Mouse (Mus musculus) cerebellum, adult 18-20 months (tissue): ENCODE measurements around the gene Gimap7.

Source experiments
- DNase-seq, 2 experiments: peaks; one replicate each; pipeline ENCODE4 v3.0.0; 2021

The Gimap7 gene

DNA sequence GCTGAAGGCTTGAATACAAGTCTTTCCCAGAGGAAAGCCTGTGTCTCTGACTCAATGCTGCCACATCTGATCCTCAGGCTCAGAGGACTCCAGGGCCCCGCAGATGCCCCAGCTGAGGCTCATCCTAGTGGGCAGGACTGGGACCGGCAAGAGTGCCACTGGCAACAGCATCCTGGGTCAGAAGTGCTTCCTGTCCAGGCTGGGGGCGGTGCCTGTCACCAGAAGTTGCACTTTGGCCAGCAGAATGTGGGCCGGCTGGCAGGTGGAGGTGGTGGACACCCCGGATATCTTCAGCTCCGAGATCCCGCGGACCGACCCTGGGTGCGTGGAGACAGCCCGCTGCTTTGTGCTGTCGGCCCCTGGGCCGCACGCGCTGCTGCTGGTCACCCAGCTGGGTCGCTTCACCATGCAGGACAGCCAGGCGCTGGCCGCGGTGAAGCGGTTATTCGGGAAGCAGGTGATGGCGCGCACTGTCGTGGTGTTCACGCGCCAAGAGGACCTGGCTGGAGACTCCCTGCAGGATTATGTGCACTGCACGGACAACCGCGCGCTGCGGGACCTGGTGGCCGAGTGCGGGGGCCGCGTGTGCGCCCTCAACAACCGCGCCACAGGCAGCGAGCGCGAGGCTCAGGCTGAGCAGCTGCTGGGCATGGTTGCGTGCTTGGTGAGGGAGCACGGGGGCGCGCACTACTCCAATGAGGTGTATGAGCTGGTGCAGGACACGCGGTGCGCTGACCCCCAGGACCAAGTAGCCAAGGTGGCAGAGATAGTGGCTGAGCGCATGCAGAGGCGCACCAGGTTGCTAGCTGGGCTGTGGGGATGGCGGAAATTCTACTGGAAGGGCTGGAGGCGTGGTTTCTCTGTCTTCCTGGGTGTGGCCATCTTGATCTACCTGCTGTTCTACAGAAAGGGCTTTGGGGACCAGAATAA is 24.3 kb downstream of the Gimap7 start:
- no peak for DNase-seq

DNA sequence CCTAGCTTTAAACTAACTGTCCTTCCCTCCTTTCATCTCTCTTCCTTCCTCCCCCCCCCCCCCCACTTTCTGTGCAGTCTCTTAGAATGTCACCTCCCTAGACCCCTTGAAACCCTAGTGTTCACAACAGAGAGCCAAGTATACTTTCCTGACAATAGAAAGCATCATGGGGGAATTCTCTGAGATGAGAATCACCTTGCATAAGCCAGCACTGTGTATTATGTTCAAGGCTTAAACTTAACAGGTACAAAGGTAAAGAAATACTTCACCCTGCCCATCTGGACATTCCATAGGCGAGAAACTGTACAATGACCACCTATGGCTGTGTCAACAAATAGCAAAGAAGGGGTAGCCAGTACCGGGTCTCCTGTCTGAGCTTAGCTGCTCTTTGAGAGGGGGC is 27.1 kb downstream of the Gimap7 start:
- DNase-seq, result no peak

DNA sequence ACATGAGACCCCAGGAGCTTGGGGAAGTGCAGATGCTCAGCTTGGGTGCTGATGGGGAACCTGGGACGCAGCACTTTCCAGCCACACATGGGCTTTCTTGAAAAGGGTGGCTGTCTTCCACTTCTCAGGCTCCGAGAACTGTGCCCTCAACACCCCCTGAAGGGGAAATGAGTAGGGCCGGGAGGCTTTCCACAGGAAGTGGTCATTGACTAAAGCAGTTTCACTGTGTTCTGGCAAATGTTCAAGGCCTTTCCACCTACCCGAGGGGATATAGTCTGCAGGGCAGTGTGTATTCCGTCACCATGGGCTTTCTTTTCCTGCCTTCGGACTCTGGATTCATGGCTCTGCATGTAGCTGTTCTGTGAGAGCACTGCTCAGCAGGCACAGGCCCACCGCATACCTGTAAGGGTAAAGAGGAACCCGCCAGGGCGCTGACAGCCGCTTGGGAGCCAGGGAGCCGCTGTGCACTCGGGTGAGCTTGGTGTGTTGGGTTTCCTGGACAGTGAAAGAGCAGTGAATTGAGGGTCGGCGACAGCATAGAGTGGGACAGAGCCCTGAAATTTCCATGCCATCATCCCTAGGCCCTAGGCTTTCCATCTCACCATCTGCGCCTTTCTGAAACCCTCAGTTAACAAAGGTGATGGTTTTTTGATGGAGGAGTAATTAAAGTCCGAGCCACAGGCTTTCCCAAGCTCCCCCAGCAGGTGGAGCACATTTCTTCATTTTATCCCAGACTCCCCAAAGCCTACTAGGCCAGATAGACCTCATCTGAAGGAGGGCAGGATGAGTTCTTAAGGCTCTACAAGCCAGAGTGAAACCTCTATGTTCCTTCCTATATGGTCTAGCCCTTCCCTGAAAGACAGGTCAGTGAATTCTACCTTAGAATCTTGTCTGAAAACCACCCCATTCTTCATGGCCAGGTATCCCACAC is 27.8 kb downstream of the Gimap7 start, which contains the start of gene Gimap5:
Gene Gimap5, plus strand, starts transcription at position 239 of the 931 bp plus-strand sequence.
- DNase-seq, result no peak

- DNase-seq, result no peak
These were observed 28.9 kb downstream of the Gimap7 start for GRCm38 (mm10) chr6:48747091-48747966.

GRCm38 (mm10) chr6:48763567-48764270 is 45.3 kb downstream of the Gimap7 start:
- DNase-seq, result no peak

DNA sequence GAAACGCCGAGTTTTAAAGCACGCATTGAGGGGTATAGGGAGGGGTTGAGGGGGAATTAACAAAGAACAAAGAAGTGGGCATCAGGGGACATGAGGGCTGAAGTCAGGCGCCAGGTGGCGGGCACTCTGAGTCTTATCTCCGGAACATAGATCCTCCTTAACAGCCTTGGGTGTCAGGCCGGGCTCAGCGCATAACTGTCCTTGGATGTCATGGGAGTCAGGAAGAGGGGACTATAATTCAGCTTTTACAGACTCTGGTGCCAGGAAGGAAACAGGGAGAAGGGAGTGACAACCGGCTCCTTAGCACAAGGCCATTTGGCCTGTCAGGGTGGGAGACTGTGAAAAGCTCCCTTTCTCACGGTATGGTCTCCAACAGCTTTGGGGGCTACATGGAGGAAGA is 46.1 kb downstream of the Gimap7 start:
- DNase-seq, result no peak

DNA sequence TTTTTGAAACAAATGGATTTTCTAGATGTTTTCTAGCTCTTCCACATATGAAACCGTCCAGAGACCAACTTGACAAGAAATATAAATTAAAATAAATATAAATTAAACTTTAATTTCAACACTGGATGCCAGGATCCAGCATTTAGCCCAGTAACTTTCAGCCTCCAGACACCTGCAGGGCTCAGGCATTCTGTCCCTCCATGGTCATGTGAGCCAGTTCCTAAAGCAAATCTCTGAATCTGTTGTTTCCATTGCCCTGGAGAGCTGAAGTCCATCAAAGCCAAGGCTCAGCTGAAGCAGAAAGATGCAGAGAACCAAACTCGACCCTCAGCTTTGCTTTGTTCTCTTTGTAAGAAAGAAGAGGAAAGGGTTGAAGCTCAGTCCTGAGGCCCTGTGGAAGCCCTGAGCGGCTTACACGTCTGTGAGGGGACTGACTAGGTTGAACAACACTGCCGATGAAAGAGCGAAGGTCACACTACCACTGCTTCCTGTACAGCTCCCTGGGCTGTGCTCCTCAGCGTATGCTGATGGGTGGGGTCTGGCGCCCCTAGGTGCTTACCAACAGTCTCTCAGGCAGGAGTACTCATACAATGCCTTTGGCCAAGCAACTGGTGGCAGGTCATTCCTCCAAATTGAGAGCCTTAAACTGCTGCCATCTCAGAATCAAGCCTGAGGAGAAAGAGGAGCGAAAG is 49.9 kb downstream of the Gimap7 start:
- no peak for DNase-seq

DNA sequence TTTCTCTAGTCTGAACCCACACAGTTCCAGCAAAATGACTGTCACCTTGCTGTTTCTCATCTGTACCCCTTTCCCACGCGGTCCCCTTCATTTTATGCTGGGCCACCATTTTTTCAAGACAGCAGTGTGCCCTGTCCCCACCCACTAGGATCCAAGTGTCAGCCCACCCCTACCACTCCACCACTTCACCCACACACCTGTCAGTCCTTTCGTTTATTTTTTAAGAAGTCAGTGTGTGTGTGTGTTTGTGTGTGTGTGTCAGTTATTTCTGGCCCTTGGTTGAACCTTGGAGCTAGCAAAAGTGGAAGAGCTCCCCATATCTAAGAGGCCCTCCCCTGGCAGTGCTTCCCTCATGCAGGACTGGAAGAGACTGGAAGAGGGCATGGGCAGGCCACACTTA is 50.5 kb downstream of the Gimap7 start:
- no peak for DNase-seq

DNA sequence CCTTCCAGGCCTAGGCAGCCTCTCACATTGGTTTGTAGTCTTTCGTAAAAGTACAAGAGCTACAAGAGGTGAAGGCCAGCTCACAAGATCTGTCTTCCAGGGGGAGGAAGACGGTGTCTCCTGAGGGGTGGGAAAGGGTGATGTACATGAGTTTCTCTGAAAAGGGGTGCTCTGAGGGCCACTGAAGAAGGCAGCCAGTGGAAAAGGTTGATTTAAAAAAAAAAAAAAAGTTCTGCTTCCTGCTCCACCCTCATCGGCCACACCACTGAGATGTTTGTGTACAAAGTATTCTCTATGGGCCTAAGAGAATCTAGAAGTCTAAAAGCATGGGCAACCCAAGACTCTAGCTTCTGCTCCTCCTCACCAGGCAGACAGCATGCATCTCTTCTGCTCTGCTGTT is 52.3 kb downstream of the Gimap7 start, which contains the start of gene Gimap3:
Gene Gimap3, minus strand, starts transcription at position 156 of the 400 bp plus-strand sequence.
- no peak for DNase-seq

DNA sequence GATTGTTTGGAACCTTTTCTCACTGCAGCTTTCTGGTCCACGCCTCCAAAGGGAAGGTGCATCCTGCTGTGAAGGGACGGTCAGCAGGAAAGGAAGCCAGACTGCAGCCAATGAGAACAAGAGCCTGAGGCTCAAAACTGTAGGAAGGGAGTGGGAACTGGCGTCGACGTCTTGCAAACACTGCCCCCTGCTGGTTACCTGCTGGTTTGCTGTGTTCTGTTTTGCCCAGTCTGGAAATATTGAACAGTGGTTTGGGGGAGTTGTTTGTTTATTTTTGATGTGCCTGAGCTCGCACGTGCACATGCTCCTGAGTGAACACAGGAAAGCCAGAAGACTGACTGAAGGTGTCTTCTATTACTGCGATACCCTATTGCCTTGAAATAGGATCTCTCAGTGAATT is 53.6 kb downstream of the Gimap7 start:
- peak; percentile 66 to 73 for DNase-seq
